Mouse (Mus musculus) gastrocnemius, adult 2 months (tissue): ENCODE measurements around the gene Eif2ak2. TPM values are rescaled to one million over a fixed set of nuclear protein-coding genes. Genes with fewer than 3 reads are reported as not detected.
A peak's percentile ranks its signal among the peaks of the same experiment; 100 is the strongest.

ENCODE experiments used
- DNase-seq: peaks from one replicate; pipeline ENCODE4 v3.0.0; 2022
- H3K27ac ChIP-seq: fragments of 200-600 bp; 2 replicates; pipeline ENCODE4 v1.8.1; 2022; ENCODE audit warnings: mild to moderate bottlenecking
- H3K4me3 ChIP-seq: fragments of 200-600 bp; 2 replicates; pipeline ENCODE4 v1.8.1; 2022; ENCODE audit warnings: mild to moderate bottlenecking, moderate library complexity
- CTCF ChIP-seq: fragments of 200-600 bp; IDR thresholded peaks from 2 replicates; pipeline ENCODE4 v1.8.1; 2022; ENCODE audit warnings: antibody characterized with exemption, mild to moderate bottlenecking, moderate library complexity
- intact Hi-C: fragments of 180-260 bp; cut with DNase I; formaldehyde crosslinking; loops from one replicate; pipeline ENCODE4 v1.15.1; 2025
- total RNA-seq, 2 experiments: library from RNA; stranded (reverse); gene quantifications; 2 replicates each; pipeline ENCODE4 v1.2.3; 2021

The Eif2ak2 gene
- total RNA-seq, 2 experiments from 2014 or later: 3.6 to 4.0 TPM

GRCm38 (mm10) chr17:78889184-78889583 lies 6.8 kb upstream of the Eif2ak2 start:
- Histone ChIP-seq H3K4me3 (no peak overlapping the region), H3K27ac (no peak overlapping the region)
- intact Hi-C loops: no loop called here
- no peak for TF ChIP-seq CTCF
- DNase-seq: no peak

GRCm38 (mm10) chr17:78888554-78888953 lies 6.2 kb upstream of the Eif2ak2 start:
- H3K4me3 ChIP-seq: no peak overlapping the region
- no peak overlapping the region for H3K27ac ChIP-seq
- intact Hi-C loops: no loop called here
- DNase-seq: no peak
- TF ChIP-seq CTCF: no peak

GRCm38 (mm10) chr17:78885286-78886065 lies 3.1 kb upstream of the Eif2ak2 start:
- DNase-seq: no peak

GRCm38 (mm10) chr17:78883291-78883690 lies 918 bp upstream of the Eif2ak2 start:
- intact Hi-C loops: no loop called here
- DNase-seq: no peak
- no peak for TF ChIP-seq CTCF
- Histone ChIP-seq H3K4me3 (no peak overlapping the region), H3K27ac (no peak overlapping the region)

More at GRCm38 (mm10) chr17:78885286-78886065, 3.1 kb upstream of the Eif2ak2 start:
- TF ChIP-seq CTCF: no peak
- Histone ChIP-seq H3K27ac (no peak overlapping the region), H3K4me3 (no peak overlapping the region)
- intact Hi-C loops: no loop called here

GRCm38 (mm10) chr17:78881878-78882304 lies 482 bp downstream of the Eif2ak2 start:
- Histone ChIP-seq H3K4me3 (peak overlapping the region; percentile 77), H3K27ac (peak overlapping the region; percentile 86)
- no peak for TF ChIP-seq CTCF
- intact Hi-C loops: no loop called here
- DNase-seq: peak; percentile 22

GRCm38 (mm10) chr17:78873886-78874285 lies 8.5 kb downstream of the Eif2ak2 start:
- DNase-seq: no peak
- Histone ChIP-seq H3K27ac (no peak overlapping the region), H3K4me3 (no peak overlapping the region)
- no peak for TF ChIP-seq CTCF
- intact Hi-C loops: no loop called here

- Histone ChIP-seq H3K4me3 (no peak overlapping the region), H3K27ac (no peak overlapping the region)
- intact Hi-C loops: no loop called here
- TF ChIP-seq CTCF: no peak
- DNase-seq: no peak
Observed at GRCm38 (mm10) chr17:78856243-78856642, 26.1 kb downstream of the Eif2ak2 start.

- intact Hi-C loops: no loop called here
Observed at GRCm38 (mm10) chr17:78842271-78842928, 40.0 kb downstream of the Eif2ak2 start.

GRCm38 (mm10) chr17:78836056-78836455 lies 46.3 kb downstream of the Eif2ak2 start:
- intact Hi-C loops: loop anchor here (5.0 kb wide), 1 partner anchor 81 kb away; the partner anchor contains the start of gene Cebpzos
- TF ChIP-seq CTCF: no peak
- H3K4me3 ChIP-seq: peak overlapping the region; percentile 93
- H3K27ac ChIP-seq: peak overlapping the region; percentile 82
- DNase-seq: no peak

More at GRCm38 (mm10) chr17:78842271-78842928, 40.0 kb downstream of the Eif2ak2 start:
- TF ChIP-seq CTCF: no peak
- no peak overlapping the region for H3K27ac ChIP-seq
- DNase-seq: no peak
- H3K4me3 ChIP-seq: no peak overlapping the region

- intact Hi-C loops: loop anchor here (5.0 kb wide), 2 partner anchors 82 to 98 kb away; partner anchors contain the start of genes Cebpzos and Strn
- Histone ChIP-seq H3K27ac (peak within 1 kb of the TSS; percentile 91), H3K4me3 (peak within 1 kb of the TSS; percentile 93)
- TF ChIP-seq CTCF: no peak
- DNase-seq: peak; percentile 100
Observed at GRCm38 (mm10) chr17:78834856-78835835, 47.2 kb downstream of the Eif2ak2 start, which contains the start of the genes Heatr5b and Gpatch11. Gene Heatr5b, minus strand, starts transcription at chr17:78835364. Gene Gpatch11, plus strand, starts transcription at chr17:78835567.

- Histone ChIP-seq H3K4me3 (no peak overlapping the region), H3K27ac (peak overlapping the region; percentile 67)
- intact Hi-C loops: no loop called here
- peak; percentile 60 for DNase-seq
- TF ChIP-seq CTCF: no peak
Observed at GRCm38 (mm10) chr17:78824346-78824745, 58.0 kb downstream of the Eif2ak2 start.

- intact Hi-C loops: no loop called here
- Histone ChIP-seq H3K4me3 (no peak overlapping the region), H3K27ac (no peak overlapping the region)
- TF ChIP-seq CTCF: no peak
- no peak for DNase-seq
Observed at GRCm38 (mm10) chr17:78809582-78809981, 72.8 kb downstream of the Eif2ak2 start.
